In the genomic region with DNA sequence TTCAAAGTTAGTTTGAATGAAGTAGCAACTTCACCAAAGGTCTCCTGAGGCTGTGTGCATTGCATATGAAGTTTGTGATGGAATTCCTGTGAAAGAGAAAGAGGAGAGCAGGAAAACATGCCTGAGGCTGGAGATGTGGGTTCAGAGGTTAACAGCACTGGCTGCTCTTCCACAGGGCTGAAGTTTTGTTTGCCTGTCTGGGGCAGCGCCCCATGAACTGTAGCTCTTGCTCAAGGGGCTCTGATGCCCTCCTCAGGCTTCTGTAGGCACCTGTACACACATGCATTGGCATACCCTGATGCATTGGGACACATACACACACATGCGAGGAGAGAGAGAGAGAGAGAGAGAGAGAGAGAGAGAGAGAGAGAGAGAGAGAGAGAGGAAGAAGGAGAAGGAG, we compare ENCODE assay signal across 26 mouse cellular contexts. TPM values are rescaled to one million over a fixed set of nuclear protein-coding genes. Genes with fewer than 3 reads are reported as not detected.
A peak's percentile ranks its signal among the peaks of the same experiment; 100 is the strongest.
DNase-seq lines count a peak whose midpoint lies in the region; ATAC-seq and TF ChIP-seq lines count a peak whose summit lies in the region.
"Had no signal": no experiment of that assay in that cellular context is flagged by ENCODE, and none has a peak within 500 bp of the region (broad histone marks: within the 10 kb centered on the region; RNA-seq: fewer than 3 reads in every experiment).

No protein-coding gene starts in this region.

- no peak overlapping the region for H3K4me2 ChIP-seq in forebrain, embryonic 16.5 days (ENCODE audit: low read length)
- H3K4me2 ChIP-seq in liver, embryonic 16.5 days (ENCODE audit: low read depth, low read length), result no peak overlapping the region
- H3K4me2 ChIP-seq: heart, embryonic 12.5 days; heart, embryonic 15.5 days; hindbrain, embryonic 14.5 days had no signal

- no peaks in the 10 kb centered on the region for H3K9me3 ChIP-seq in forebrain, embryonic 10.5 days
- no peaks in the 10 kb centered on the region for H3K9me3 ChIP-seq in forebrain, embryonic 16.5 days (ENCODE audit: control insufficient read depth, low read length)
- no peaks in the 10 kb centered on the region for H3K9me3 ChIP-seq in liver, embryonic 16.5 days (replicated peaks; ENCODE audit: control insufficient read depth, low read length)
- H3K9me3 ChIP-seq: G1E; heart, embryonic 12.5 days; heart, embryonic 15.5 days had no signal

- 0 out of 2 replicates have a peak, but pooled peaks cover 5% of the 10 kb centered on the region for H3K36me3 ChIP-seq in forebrain, embryonic 10.5 days (replicated peaks)
- no peaks in the 10 kb centered on the region for H3K36me3 ChIP-seq in forebrain, embryonic 16.5 days (ENCODE audit: control insufficient read depth, insufficient read depth)
- H3K36me3 ChIP-seq in liver, embryonic 16.5 days (ENCODE audit: control insufficient read depth, insufficient read depth), result no peaks in the 10 kb centered on the region
- H3K36me3 ChIP-seq: G1E; heart, embryonic 12.5 days; heart, embryonic 15.5 days had no signal

- H3K4me1 ChIP-seq in forebrain, embryonic 10.5 days, result peaks cover 34% of the 10 kb centered on the region
- H3K4me1 ChIP-seq in forebrain, embryonic 16.5 days (replicated peaks; ENCODE audit: control insufficient read depth, insufficient read depth, low read length), result 0 out of 2 replicates have a peak, but pooled peaks cover 5% of the 10 kb centered on the region
- no peaks in the 10 kb centered on the region for H3K4me1 ChIP-seq in liver, embryonic 16.5 days (ENCODE audit: control insufficient read depth, low read depth, low read length)

- H3K4me3 ChIP-seq in forebrain, embryonic 10.5 days, result no peak overlapping the region
- H3K4me3 ChIP-seq in forebrain, embryonic 16.5 days (replicated peaks; ENCODE audit: low read length), result no peak overlapping the region
- no peak overlapping the region for H3K4me3 ChIP-seq in liver, embryonic 16.5 days (ENCODE audit: low read depth, low read length)
- H3K4me3 ChIP-seq in gastrocnemius, adult 2 months, result no peak overlapping the region
- H3K4me3 ChIP-seq: heart, embryonic 12.5 days; heart, embryonic 15.5 days had no signal

- peak overlapping the region; percentile 76; the same call in 1 of the 2 replicates for H3K27ac ChIP-seq in forebrain, embryonic 10.5 days
- H3K27ac ChIP-seq in forebrain, embryonic 16.5 days (ENCODE audit: low read length), result no peak overlapping the region
- H3K27ac ChIP-seq in liver, embryonic 16.5 days (ENCODE audit: low read length), result no peak overlapping the region
- no peak overlapping the region for H3K27ac ChIP-seq in gastrocnemius, adult 2 months
- H3K27ac ChIP-seq: heart, embryonic 15.5 days; hindbrain, embryonic 14.5 days; hindbrain, postnatal 0 days had no signal

- no peak for TF ChIP-seq CTCF in gastrocnemius, adult 2 months (IDR thresholded peaks at IDR 0.05)

- intact Hi-C loops in gastrocnemius, adult 2 months (cut with DNase I), result no loop called here

- DNase-seq in forebrain, embryonic 10.5 days (ENCODE audit: extremely low spot score, low spot score), result no peak
- DNase-seq in kidney, adult 9 months, result peak; percentile 31
- no peak for DNase-seq in kidney, adult 18-20 months
- no peak for DNase-seq in liver
- DNase-seq in 3T3-L1 (ENCODE audit: low read depth, low spot score), result peak; percentile 14
- DNase-seq in gastrocnemius, adult 2 months, result no peak
- DNase-seq: adrenal gland, postnatal 10 days; adrenal gland, postnatal 36 days; B cell, adult 2 months; cerebellum, adult 18-20 months; cerebellum, adult 9-10 months; cerebellum, postnatal 14 days; gastrocnemius, postnatal 10 days; gastrocnemius, postnatal 36 days; heart, adult 18-20 months; heart, postnatal 10 days; heart, postnatal 4 days had no signal

- WGBS in forebrain, embryonic 10.5 days, result 74% methylated on average over 2 of the region's 2 CpGs
- 75% methylated on average over 2 of the region's 2 CpGs for WGBS in forebrain, embryonic 16.5 days
- WGBS in liver, embryonic 16.5 days (ENCODE audit: insufficient replicate concordance), result 46% methylated on average over 2 of the region's 2 CpGs

- no peaks in the 10 kb centered on the region for H3K27me3 ChIP-seq in forebrain, embryonic 10.5 days (ENCODE audit: poor library complexity, severe bottlenecking)
- H3K27me3 ChIP-seq in forebrain, embryonic 16.5 days (replicated peaks; ENCODE audit: control insufficient read depth, insufficient read depth, low read length), result no peaks in the 10 kb centered on the region
- no peaks in the 10 kb centered on the region for H3K27me3 ChIP-seq in liver, embryonic 16.5 days (ENCODE audit: control insufficient read depth, insufficient read depth, low read depth, low read length)
- H3K27me3 ChIP-seq: CH12.LX; heart, embryonic 12.5 days; heart, embryonic 15.5 days; Patski had no signal

- ATAC-seq in forebrain, embryonic 16.5 days, result no peak
- peak; percentile 56; the same call in 1 of the 2 replicates for ATAC-seq in liver, embryonic 16.5 days (ENCODE audit: low read depth)
- ATAC-seq: hindbrain, postnatal 0 days; Patski had no signal

- H3K9ac ChIP-seq in forebrain, embryonic 16.5 days (replicated peaks; ENCODE audit: low read depth, low read length), result no peak overlapping the region
- no peak overlapping the region for H3K9ac ChIP-seq in liver, embryonic 16.5 days (ENCODE audit: low read depth, low read length)
- H3K9ac ChIP-seq: heart, embryonic 12.5 days; heart, embryonic 15.5 days; hindbrain, embryonic 14.5 days had no signal

RNA-seq across cellular contexts. Expression of gene Shroom3, which starts 32.7 kb away (rescaled TPM):
- polyA plus RNA-seq in forebrain, embryonic 10.5 days (2016; fragmentation: Nextera tagmentation; extraction: Ambion mirVana), result 8.1 and 9.1 TPM in 2 replicates
- polyA plus RNA-seq in forebrain, embryonic 16.5 days (2015; fragmentation: Nextera tagmentation; extraction: Ambion mirVana), result 1.2 and 1.4 TPM in 2 replicates
- 0.31 and 0.41 TPM in 2 replicates for polyA plus RNA-seq in liver, embryonic 16.5 days (2015; fragmentation: Nextera tagmentation; extraction: Ambion mirVana)
- 1 to 10 TPM in 1 of 2 experiments, under 1 TPM in 1; 0.53 to 1.2 TPM for total RNA-seq in gastrocnemius, adult 2 months (2021)
- polyA plus RNA-seq: G1E had no signal

RNA-seq across cellular contexts. Expression of gene Ccdc158, which starts 40.8 kb away (rescaled TPM):
- polyA plus RNA-seq in forebrain, embryonic 10.5 days (2016; fragmentation: Nextera tagmentation; extraction: Ambion mirVana), result 0.86 and 1.4 TPM in 2 replicates
- 0.32 and 0.40 TPM in 2 replicates for polyA plus RNA-seq in forebrain, embryonic 16.5 days (2015; fragmentation: Nextera tagmentation; extraction: Ambion mirVana)
- 0.09 and 0.14 TPM in 2 replicates for polyA plus RNA-seq in liver, embryonic 16.5 days (2015; fragmentation: Nextera tagmentation; extraction: Ambion mirVana)
- under 1 TPM; 0.31 to 0.54 TPM for total RNA-seq in gastrocnemius, adult 2 months (2021)
- total RNA-seq: CH12.LX; gastrocnemius, postnatal 10 days; heart, adult 18-20 months had no signal
- polyA plus RNA-seq: G1E had no signal

Comparison
In these comparisons a context has a peak if more than half of its experiments do, and no peak if none do; other contexts are left out.
1. DNase-seq: peak in kidney, adult 9 months (single experiment) and 3T3-L1 (single experiment); none in forebrain, embryonic 10.5 days (single experiment), kidney, adult 18-20 months (single experiment), liver (single experiment) and gastrocnemius, adult 2 months (single experiment).